In the genomic region with DNA sequence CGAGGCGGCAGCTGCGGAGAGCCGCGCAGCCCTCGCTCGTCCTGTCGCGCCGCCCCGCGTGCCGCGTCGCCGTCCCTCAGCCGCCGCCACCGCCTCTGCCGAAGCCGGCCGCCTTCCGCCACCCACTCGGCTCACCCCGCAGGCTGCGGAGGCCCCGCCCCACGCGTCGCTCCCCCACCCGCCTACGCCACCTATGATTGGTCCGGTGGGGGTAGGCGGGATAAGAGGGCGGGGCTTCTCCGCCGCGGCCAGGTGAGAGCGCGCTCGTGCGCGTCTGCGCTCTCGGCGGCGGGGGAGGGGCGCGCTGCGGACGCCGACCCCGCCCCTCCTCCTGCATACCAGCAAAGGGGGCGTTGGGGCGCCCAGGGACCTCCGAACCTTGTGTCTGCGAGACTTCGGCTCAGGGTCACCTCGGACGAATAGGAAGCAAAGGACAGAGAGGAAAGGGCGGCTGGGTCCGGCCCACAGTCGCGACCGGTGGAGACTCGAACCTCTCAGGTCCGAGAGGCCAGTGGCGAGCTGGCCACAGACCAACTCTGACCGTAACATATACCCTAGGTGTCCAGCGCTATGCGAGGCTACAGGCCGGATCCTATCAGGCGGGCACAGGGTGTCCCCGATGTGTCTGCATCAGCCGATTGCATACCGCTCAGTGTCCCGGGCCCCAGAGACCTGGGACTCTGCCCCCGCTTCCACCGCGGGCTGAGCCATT, we compare ENCODE assay signal across 8 mouse cellular contexts. TPM values are rescaled to one million over a fixed set of nuclear protein-coding genes. Genes with fewer than 3 reads are reported as not detected.
DNase-seq lines count a peak whose midpoint lies in the region; ATAC-seq and TF ChIP-seq lines count a peak whose summit lies in the region.

Gene Ppp1r13b, minus strand, starts transcription at position 141 of the 712 bp plus-strand sequence.

- H3K4me1 ChIP-seq in forebrain, embryonic 15.5 days: peaks cover 13% of the 10 kb centered on the region
- peaks cover 22% of the 10 kb centered on the region for H3K4me1 ChIP-seq in liver, embryonic 16.5 days (ENCODE audit: control insufficient read depth, low read depth, low read length)
- peaks cover 12% of the 10 kb centered on the region for H3K4me1 ChIP-seq in neural tube, embryonic 12.5 days
- no peaks in the 10 kb centered on the region for H3K4me1 ChIP-seq in stomach, postnatal 0 days (replicated peaks; ENCODE audit: control insufficient read depth, insufficient read depth)

- H3K9ac ChIP-seq in forebrain, embryonic 15.5 days (replicated peaks): peak within 1 kb of the TSS; percentile 77
- H3K9ac ChIP-seq in liver, embryonic 16.5 days (ENCODE audit: low read depth, low read length): peak within 1 kb of the TSS; percentile 79
- peak within 1 kb of the TSS; percentile 80 for H3K9ac ChIP-seq in neural tube, embryonic 12.5 days
- H3K9ac ChIP-seq in stomach, postnatal 0 days (ENCODE audit: low read length): peak within 1 kb of the TSS; percentile 80

- no peak for TF ChIP-seq EP300 in stomach, postnatal 0 days (optimal IDR thresholded peaks at IDR 0.05)

- H3K4me2 ChIP-seq in forebrain, embryonic 15.5 days (replicated peaks): peak within 1 kb of the TSS; percentile 85
- H3K4me2 ChIP-seq in liver, embryonic 16.5 days (ENCODE audit: low read depth, low read length): peak within 1 kb of the TSS; percentile 98
- H3K4me2 ChIP-seq in neural tube, embryonic 12.5 days (replicated peaks): peak within 1 kb of the TSS; percentile 92
- H3K4me2 ChIP-seq in stomach, postnatal 0 days (replicated peaks; ENCODE audit: low read depth): peak within 1 kb of the TSS; percentile 83

- peaks cover 7% of the 10 kb centered on the region; the same call in 1 of the 2 replicates for H3K27me3 ChIP-seq in forebrain, embryonic 15.5 days
- H3K27me3 ChIP-seq in liver, embryonic 16.5 days (ENCODE audit: control insufficient read depth, insufficient read depth, low read depth, low read length): no peaks in the 10 kb centered on the region
- H3K27me3 ChIP-seq in neural tube, embryonic 12.5 days (replicated peaks): peaks cover 36% of the 10 kb centered on the region
- no peaks in the 10 kb centered on the region for H3K27me3 ChIP-seq in stomach, postnatal 0 days (ENCODE audit: control insufficient read depth, insufficient read depth, low read length)

- TF ChIP-seq CTCF in stomach, postnatal 0 days (IDR thresholded peaks at IDR 0.05; ENCODE audit: low read depth): no peak

- no peaks in the 10 kb centered on the region for H3K9me3 ChIP-seq in forebrain, embryonic 15.5 days
- no peaks in the 10 kb centered on the region for H3K9me3 ChIP-seq in liver, embryonic 16.5 days (replicated peaks; ENCODE audit: control insufficient read depth, low read length)
- H3K9me3 ChIP-seq in neural tube, embryonic 12.5 days: no peaks in the 10 kb centered on the region
- H3K9me3 ChIP-seq in stomach, postnatal 0 days (ENCODE audit: control insufficient read depth, low read length): no peaks in the 10 kb centered on the region

- no peaks in the 10 kb centered on the region for H3K36me3 ChIP-seq in forebrain, embryonic 15.5 days
- H3K36me3 ChIP-seq in liver, embryonic 16.5 days (ENCODE audit: control insufficient read depth, insufficient read depth): no peaks in the 10 kb centered on the region
- H3K36me3 ChIP-seq in neural tube, embryonic 12.5 days: no peaks in the 10 kb centered on the region
- no peaks in the 10 kb centered on the region for H3K36me3 ChIP-seq in stomach, postnatal 0 days (ENCODE audit: control insufficient read depth, insufficient read depth, low read length)

- H3K4me3 ChIP-seq in forebrain, embryonic 15.5 days: peak within 1 kb of the TSS; percentile 69
- H3K4me3 ChIP-seq in liver, embryonic 16.5 days (ENCODE audit: low read depth, low read length): peak within 1 kb of the TSS; percentile 79
- peak within 1 kb of the TSS; percentile 82 for H3K4me3 ChIP-seq in neural tube, embryonic 12.5 days
- peak within 1 kb of the TSS; percentile 74 for H3K4me3 ChIP-seq in stomach, postnatal 0 days (ENCODE audit: low read depth, low read length)

- WGBS in forebrain, embryonic 15.5 days: under 1% methylated on average over 60 of the region's 80 CpGs
- WGBS in large intestine, adult 2 months: 1% methylated on average over 80 of the region's 80 CpGs
- WGBS in liver, embryonic 16.5 days (ENCODE audit: insufficient replicate concordance): under 1% methylated on average over 68 of the region's 80 CpGs
- under 1% methylated on average over 77 of the region's 80 CpGs for WGBS in neural tube, embryonic 12.5 days
- WGBS in stomach, postnatal 0 days: under 1% methylated on average over 60 of the region's 80 CpGs

- DNase-seq in ES-CJ7 (ENCODE audit: low read depth, low spot score): peak; percentile 89
- peak; percentile 95 for DNase-seq in cerebellum, adult 11 months
- DNase-seq in heart, postnatal 14 days: peak; percentile 92 to 93
- peak; percentile 64 for DNase-seq in large intestine, adult 2 months (ENCODE audit: low read depth, low spot score)
- peak; percentile 96 for DNase-seq in stomach, postnatal 0 days (ENCODE audit: low spot score)

- peak within 1 kb of the TSS; percentile 93 for H3K27ac ChIP-seq in forebrain, embryonic 15.5 days (replicated peaks)
- H3K27ac ChIP-seq in liver, embryonic 16.5 days (ENCODE audit: low read length): peak within 1 kb of the TSS; percentile 92
- H3K27ac ChIP-seq in neural tube, embryonic 12.5 days: peak within 1 kb of the TSS; percentile 84
- peak within 1 kb of the TSS; percentile 97 for H3K27ac ChIP-seq in stomach, postnatal 0 days (replicated peaks)

- intact Hi-C loops in heart, postnatal 14 days (cut with DNase I): loop anchor here (2.0 kb wide), 2 partner anchors 29 to 37 kb away; no protein-coding TSS in a partner anchor

- ATAC-seq in forebrain, embryonic 15.5 days (replicated peaks): peak; percentile 97
- peak; percentile 95 for ATAC-seq in liver, embryonic 16.5 days (ENCODE audit: low read depth)
- ATAC-seq in neural tube, embryonic 12.5 days (ENCODE audit: low FRiP score, low read depth): peak; percentile 95
- ATAC-seq in stomach, postnatal 0 days (ENCODE audit: low FRiP score, low TSS enrichment): peak; percentile 95

RNA-seq across cellular contexts. Expression of gene Ppp1r13b, which starts in this region (rescaled TPM):
- 21.4 and 22.6 TPM in 2 replicates for polyA plus RNA-seq in forebrain, embryonic 15.5 days (2015; fragmentation: Nextera tagmentation; extraction: Ambion mirVana)
- 10 to 100 TPM; 21.1 to 21.5 TPM for total RNA-seq in heart, postnatal 14 days (2021)
- polyA plus RNA-seq in large intestine, adult 2 months (2012; rRNA removed): 18.8 and 25.7 TPM in 2 replicates
- 1.4 and 1.9 TPM in 2 replicates for polyA plus RNA-seq in liver, embryonic 16.5 days (2015; fragmentation: Nextera tagmentation; extraction: Ambion mirVana)
- polyA plus RNA-seq in neural tube, embryonic 12.5 days (2016; fragmentation: Nextera tagmentation; extraction: Ambion mirVana): 17.7 and 18.3 TPM in 2 replicates
- 18.9 and 21.5 TPM in 2 replicates for polyA plus RNA-seq in stomach, postnatal 0 days (2015; fragmentation: Nextera tagmentation; extraction: Ambion mirVana)

Comparison
In these comparisons a context has a peak if more than half of its experiments do, and no peak if none do; other contexts are left out.
1. Peak in every context shown above with its lines: DNase-seq, ATAC-seq, H3K4me3 ChIP-seq and H3K27ac ChIP-seq.